Mouse (Mus musculus): ENCODE measurements around the gene AC161166.1.

DNA sequence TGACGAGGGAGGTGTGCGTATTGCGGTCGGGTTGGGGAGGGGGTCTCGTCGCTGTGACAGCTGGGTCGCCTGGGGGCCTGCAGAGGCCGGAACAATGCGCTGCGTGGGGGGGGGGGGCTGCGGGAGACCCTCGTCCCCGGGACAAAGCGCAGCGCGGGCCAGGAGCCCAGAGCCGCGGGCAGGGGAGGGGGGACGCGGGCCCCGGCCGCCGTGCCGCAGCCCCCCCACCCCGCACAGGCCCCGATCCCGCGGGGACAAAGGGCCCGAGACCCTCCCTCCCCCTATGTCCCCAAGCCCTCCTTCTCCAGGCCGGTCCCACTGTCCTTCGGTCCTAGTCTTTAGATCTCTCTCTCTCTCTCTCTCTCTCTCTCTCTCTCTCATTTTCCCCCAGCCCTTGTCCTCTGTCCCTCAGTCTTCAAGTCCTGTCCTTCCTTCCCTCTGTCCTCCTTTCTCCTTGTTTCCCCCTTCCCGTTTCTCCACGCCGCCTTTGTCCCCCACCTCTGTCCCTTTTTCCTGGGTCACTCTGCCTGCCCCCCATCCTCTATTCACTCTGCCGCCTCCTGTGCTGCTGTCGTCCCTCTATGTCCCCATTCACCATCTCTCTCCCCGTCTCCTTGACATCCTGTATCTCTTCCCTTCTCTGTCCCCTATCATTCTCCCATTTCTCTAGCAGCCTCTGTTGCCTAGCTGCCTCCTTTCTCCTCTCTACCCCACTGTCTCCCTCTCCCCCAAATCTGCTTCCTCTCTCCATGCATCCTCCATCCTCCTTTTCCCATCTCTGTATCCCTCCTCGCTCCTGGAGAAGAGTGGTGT is 29.8 kb downstream of the AC161166.1 start:
- TF ChIP-seq CTCF (IDR thresholded peaks at IDR 0.05), result no peak
- TF ChIP-seq EP300 (IDR thresholded peaks at IDR 0.05), result no peak

Measured in lung, postnatal 0 days (tissue).